In the genomic region with DNA sequence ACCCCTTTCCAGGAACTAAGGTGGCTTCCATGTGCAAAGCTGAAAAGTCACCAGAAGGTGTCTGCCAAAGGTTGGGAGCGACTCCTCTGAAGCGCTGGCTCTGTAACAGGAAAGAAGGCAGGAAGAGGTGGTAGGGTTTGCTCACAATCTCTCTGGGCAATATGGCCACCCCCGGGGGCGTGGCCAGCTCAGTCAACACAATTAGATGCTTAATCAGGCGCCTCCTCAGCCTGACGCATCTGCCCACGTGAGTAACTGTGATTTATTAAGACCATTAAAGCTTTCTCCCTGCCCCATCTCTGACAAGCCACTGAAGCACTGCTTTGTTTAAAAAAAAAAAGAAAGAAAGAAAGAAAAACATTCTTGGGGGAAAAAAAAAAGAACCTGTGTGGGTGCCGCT, we compare ENCODE assay signal across 11 mouse cellular contexts. TPM values are rescaled to one million over a fixed set of nuclear protein-coding genes. Genes with fewer than 3 reads are reported as not detected.
DNase-seq lines count a peak whose midpoint lies in the region; ATAC-seq lines count a peak whose summit lies in the region.
"Had no signal": no experiment of that assay in that cellular context is flagged by ENCODE, and none has a peak within 500 bp of the region (broad histone marks: within the 10 kb centered on the region; RNA-seq: fewer than 3 reads in every experiment).

No protein-coding gene starts in this region.

- WGBS in kidney, embryonic 14.5 days, result 12% methylated on average over 8 of the region's 8 CpGs
- WGBS in hindbrain, embryonic 13.5 days, result 48% methylated on average over 8 of the region's 8 CpGs

- no peaks in the 10 kb centered on the region for H3K36me3 ChIP-seq in kidney, embryonic 14.5 days (ENCODE audit: control insufficient read depth, insufficient read depth, low read length)
- H3K36me3 ChIP-seq in hindbrain, embryonic 13.5 days, result no peaks in the 10 kb centered on the region
- H3K36me3 ChIP-seq: forebrain, embryonic 15.5 days; heart, embryonic 10.5 days; limb, embryonic 15.5 days had no signal

- no peak overlapping the region for H3K4me2 ChIP-seq in kidney, embryonic 14.5 days (replicated peaks; ENCODE audit: low read depth, low read length)
- H3K4me2 ChIP-seq in hindbrain, embryonic 13.5 days, result no peak overlapping the region
- H3K4me2 ChIP-seq: forebrain, embryonic 15.5 days; limb, embryonic 15.5 days had no signal

- no peak for DNase-seq in kidney, adult 8-10 months
- DNase-seq in mesoderm, embryonic 11.5 days (ENCODE audit: low read depth, low spot score), result peak; percentile 58
- no peak for DNase-seq in spleen, postnatal 4 days (ENCODE audit: low spot score in 2 of 2)
- no peak for DNase-seq in cerebellum, postnatal 10 days
- no peak for DNase-seq in gastrocnemius, adult 18-20 months (ENCODE audit: low spot score)

- H3K4me1 ChIP-seq in kidney, embryonic 14.5 days (ENCODE audit: control insufficient read depth, insufficient read depth, low read length), result peaks cover 66% of the 10 kb centered on the region
- H3K4me1 ChIP-seq in hindbrain, embryonic 13.5 days (replicated peaks), result peaks cover 58% of the 10 kb centered on the region

- no peaks in the 10 kb centered on the region for H3K9me3 ChIP-seq in kidney, embryonic 14.5 days (ENCODE audit: control insufficient read depth, low read length)
- no peaks in the 10 kb centered on the region for H3K9me3 ChIP-seq in hindbrain, embryonic 13.5 days
- H3K9me3 ChIP-seq: forebrain, embryonic 15.5 days; heart, embryonic 10.5 days; limb, embryonic 15.5 days had no signal

- peak overlapping the region; percentile 57; the same call in 1 of the 2 replicates for H3K27ac ChIP-seq in kidney, embryonic 14.5 days (ENCODE audit: low read depth, low read length)
- H3K27ac ChIP-seq in hindbrain, embryonic 13.5 days, result peak overlapping the region; percentile 42; the same call in 1 of the 2 replicates
- H3K27ac ChIP-seq: forebrain, embryonic 15.5 days had no signal

- no peaks in the 10 kb centered on the region for H3K27me3 ChIP-seq in kidney, embryonic 14.5 days (ENCODE audit: control insufficient read depth, insufficient read depth, low read length)
- peaks cover 6% of the 10 kb centered on the region; the same call in 1 of the 2 replicates for H3K27me3 ChIP-seq in hindbrain, embryonic 13.5 days
- H3K27me3 ChIP-seq: forebrain, embryonic 15.5 days; limb, embryonic 15.5 days had no signal

- H3K9ac ChIP-seq in kidney, embryonic 14.5 days (ENCODE audit: low read depth, low read length), result no peak overlapping the region
- H3K9ac ChIP-seq in hindbrain, embryonic 13.5 days, result no peak overlapping the region
- H3K9ac ChIP-seq: forebrain, embryonic 15.5 days; limb, embryonic 15.5 days had no signal

- no peak overlapping the region for H3K4me3 ChIP-seq in kidney, embryonic 14.5 days (ENCODE audit: low read length)
- no peak overlapping the region for H3K4me3 ChIP-seq in hindbrain, embryonic 13.5 days
- H3K4me3 ChIP-seq: forebrain, embryonic 15.5 days; heart, embryonic 10.5 days; limb, embryonic 15.5 days had no signal

- ATAC-seq in kidney, embryonic 14.5 days (ENCODE audit: low FRiP score, low TSS enrichment), result peak; percentile 48
- ATAC-seq in CD4-positive, CD25-positive, alpha-beta regulatory T cell, adult 4 months, result peak; percentile 25
- no peak for ATAC-seq in hindbrain, embryonic 13.5 days (ENCODE audit: low FRiP score)
- ATAC-seq: forebrain, embryonic 15.5 days had no signal

RNA-seq across cellular contexts. Expression of gene Sorcs2, which starts 22.1 kb away (rescaled TPM):
- polyA plus RNA-seq in kidney, embryonic 14.5 days (2014; fragmentation: Nextera tagmentation; extraction: Ambion mirVana), result 7.1 and 10.3 TPM in 2 replicates
- 1 to 10 TPM; 4.5 to 4.7 TPM for polyA plus RNA-seq in CD4-positive, CD25-positive, alpha-beta regulatory T cell, adult 4 months (2017; shearing (Covaris generic))
- 11.7 and 12.6 TPM in 2 replicates for polyA plus RNA-seq in hindbrain, embryonic 13.5 days (2015; fragmentation: Nextera tagmentation; extraction: Ambion mirVana)
- 1 to 10 TPM; 1.8 TPM for total RNA-seq in gastrocnemius, adult 18-20 months (2021)
